Mouse (Mus musculus): ENCODE data around the gene Naxd.
"Not testable (repeated sequence)": the region's sequence is repeated elsewhere in the genome, so short reads cannot be mapped to it uniquely, and the experiment has no call there.

The Naxd gene

DNA sequence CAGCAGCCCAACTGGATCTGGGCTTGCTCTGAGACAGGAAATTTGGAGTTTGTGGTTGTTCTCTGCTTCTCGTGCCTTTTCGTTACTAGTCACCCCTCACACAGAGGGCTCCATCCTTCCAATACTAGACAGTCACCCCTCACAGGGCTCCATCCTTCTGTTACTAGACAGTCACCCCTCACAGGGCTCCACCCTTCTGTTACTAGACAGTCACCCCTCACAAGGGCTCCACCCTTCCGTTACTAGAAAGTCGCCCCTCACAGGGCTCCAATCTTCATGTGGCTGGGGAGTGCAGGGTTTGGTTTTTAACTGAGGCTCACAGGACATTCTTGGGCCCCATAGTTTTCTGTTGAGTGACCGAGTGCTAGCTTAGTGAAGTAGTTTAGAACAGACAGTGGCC is 15.9 kb downstream of the Naxd start:
- no peak for DNase-seq

DNA sequence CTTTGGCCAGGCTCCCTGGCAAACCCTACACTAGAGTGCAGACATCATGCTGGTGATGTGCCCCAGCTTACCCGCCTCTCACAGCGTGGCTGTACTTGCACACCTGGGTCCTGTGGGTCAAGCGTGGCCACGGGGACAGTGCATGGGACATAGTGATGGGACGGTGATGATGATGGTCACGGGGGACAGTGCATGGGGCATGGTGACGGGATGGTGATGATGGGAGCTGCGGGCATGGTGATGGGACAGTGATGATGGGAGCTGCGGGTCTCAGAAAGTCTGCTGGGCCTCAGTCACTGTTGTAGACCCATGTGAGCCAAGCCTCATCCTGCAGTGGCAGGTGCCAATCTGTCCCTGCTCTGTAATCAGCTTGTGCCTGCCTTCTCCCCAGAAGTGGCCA is 19.0 kb downstream of the Naxd start:
- DNase-seq: no peak

DNA sequence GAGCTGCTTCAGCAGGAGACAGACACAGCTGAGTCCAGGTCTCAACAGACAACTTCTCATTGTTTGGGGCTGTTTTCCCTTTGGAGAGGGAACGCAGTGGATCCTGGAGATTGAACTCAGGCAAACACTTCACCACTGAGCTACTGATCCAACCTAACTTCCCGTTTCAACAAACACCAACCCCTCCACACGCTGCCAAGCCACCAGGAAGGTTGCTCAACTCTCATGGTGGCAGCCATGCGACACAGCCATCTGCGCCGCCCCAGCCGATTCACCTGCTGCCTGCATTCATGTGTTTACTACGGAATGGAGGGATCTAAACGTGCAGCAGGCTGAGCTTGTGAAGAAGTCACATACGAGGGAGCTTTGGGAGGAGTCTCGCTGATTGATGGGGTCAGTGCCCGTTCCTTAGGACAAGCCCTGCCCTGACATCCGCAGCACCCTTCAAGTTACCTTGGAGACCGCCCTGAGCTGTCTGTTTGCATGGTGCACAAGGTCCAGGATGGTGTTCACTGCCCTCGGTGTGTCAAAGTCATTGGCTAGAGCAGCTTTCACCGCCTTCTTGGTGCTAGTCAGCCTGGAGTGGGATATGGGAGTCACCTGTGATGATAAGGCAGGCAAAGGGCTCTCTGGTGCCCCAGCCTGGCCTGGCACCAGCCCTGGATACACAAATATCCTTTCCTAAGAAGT is 20.2 kb downstream of the Naxd start:
- DNase-seq: no peak

DNA sequence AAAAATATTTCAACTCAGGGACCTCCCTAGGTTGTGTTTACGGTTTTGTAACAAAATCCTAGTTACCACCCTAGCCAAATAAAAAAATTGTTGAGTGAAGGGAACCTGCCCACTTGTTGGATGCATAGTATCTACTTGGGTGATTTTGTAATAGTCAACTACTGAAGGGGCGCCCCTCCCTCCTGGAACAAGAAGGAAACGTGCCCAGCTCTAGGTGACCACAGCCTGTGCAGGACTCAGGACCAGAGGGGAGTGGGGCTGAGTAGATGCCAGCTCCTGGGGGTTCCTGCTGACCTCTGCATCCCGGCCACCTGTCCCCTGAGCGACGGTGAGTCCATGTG is 20.7 kb downstream of the Naxd start:
- DNase-seq: no peak

DNA sequence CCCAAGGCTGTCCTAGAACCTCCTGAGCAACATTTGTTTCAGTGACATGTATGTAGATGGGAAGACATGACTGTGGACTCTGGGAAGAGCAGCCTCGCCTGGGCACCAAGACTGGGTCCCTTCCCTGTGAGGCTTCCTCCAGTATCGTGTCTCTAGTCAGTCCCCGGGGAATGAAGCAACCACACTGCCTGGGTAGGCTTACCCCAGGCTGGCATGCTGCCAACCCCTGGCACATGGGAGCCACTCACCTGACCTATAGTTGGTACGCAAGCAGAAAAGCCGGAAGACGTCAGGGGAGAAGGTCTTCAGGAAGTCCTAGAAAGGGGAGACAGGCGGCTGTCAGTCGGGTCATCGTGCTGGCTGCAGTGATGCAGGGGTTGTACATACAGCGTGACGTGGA is 21.4 kb downstream of the Naxd start:
- no peak for DNase-seq

DNA sequence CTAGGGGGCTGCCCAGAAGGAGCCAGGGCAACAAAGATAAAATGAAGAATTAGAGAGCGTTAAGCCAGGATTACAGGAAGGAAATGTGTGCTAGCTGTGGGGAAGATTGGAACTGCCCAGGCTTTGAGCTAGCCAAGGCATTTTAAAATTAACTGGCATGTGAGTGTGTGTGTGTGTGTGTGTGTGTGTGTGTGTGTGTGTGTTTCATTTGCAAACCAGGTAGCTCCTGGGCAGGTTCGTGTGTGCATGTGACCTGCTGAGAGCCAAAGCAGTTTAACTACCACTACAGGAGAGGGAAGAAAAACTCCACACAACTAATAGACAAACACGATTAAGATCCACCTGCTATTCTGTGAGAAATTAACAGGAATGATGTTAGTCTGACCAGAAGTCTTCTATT is 26.0 kb downstream of the Naxd start:
- no peak for DNase-seq

DNA sequence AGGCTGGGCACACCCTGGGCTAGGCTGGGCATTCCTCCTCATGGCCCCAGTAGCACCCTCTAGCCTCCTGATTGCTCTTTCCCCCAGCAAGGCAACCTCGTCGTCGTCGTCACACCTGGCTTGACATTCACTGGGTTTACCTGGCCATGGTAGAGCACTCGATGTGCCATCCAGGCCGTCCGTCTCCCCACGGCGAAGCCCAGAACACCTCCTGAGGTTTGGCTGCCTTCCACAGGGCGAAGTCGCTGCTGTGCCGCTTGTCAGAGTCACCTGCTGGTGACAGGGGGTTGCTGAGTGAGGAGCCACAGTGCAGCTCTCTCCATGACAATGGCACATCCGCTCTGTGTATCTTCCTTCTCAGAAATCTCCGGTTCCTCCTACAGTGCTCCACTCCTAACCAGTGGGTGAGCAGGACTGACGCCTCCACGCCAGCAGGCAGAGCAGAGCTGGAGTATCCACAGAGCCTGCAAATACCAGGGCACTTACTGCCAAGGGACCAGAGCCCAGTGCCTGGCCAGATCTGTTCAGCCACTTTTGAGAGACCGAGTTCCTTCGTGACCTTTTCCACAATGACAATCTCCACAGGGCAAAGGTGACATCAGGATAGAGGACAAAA is 33.0 kb downstream of the Naxd start:
- DNase-seq: no peak

DNA sequence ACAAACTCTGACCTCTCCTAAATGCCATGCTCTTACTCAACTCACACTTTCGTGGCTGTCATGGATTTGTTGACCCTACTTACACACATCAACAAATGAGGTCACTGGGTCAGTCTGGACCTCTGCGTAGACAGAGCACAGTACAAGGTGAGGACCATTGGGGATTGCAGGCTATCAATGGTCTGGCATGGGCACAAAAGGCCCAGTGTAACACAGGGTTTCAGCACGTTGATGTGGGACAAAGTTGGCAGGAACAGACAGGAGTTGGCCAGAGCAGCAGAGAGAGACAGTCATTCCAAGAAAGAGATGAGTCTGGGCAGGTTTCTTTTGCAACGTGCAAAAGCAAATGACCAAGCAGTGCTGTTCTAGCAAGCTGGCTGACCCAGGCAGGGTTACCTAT is 33.5 kb downstream of the Naxd start:
- DNase-seq: no peak

DNA sequence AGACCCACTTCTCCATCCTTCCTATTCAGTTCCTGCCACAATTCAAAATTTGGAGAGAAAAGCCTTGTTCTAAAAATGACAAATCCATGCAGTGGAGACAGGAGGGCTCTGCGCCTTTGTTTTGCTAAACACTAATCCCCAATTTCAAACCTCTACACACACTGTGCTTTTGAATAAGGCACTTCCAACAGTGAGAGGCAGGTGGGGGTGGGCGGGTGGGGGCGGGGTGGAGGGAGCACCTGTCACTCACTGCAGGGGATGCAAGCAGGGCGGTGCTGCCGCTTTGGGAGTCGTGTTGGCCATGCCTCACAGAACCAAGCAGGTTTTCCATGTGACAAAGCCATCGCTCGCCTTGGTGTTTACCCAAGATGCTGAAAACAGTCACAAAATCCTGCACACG is 37.2 kb downstream of the Naxd start:
- no peak for DNase-seq

DNA sequence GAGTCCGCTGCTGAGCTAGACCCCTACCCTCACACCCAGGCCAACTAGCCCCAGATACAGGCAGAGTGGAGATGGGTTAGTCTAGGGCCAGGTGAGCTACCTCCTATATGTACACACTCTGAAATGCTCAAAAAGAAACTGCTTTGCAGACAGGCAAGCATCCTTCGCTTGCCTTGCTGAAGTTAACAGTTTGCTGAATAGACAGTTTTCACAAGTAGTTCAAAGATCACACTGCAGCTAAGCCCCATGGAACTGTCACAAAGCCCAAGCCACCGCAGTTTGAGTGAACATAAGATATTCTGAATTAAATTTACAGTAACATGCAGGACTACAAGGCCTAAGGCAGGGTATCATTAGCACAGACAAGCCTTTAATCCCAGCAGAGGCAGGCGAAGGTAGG is 41.7 kb downstream of the Naxd start:
- DNase-seq: no peak

DNA sequence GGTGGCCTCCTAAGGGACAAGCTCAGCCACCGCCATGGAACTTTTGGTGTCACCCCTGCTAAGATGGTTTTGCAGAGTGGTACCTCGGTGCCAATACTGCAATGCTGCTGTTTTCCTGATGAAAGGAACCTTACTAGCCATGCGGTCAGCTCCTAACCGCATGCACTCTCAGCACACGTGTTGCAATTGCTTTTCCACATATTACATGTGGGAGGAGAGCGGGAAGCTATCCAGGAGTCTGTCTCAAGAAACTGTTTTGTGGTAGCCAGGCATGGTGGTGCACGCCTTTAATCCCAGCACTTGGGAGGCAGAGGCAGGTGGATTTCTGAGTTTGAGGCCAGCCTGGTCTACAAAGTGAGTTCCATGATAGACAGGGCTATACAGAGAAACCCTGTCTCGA is 42.9 kb downstream of the Naxd start:
- DNase-seq: no peak

DNA sequence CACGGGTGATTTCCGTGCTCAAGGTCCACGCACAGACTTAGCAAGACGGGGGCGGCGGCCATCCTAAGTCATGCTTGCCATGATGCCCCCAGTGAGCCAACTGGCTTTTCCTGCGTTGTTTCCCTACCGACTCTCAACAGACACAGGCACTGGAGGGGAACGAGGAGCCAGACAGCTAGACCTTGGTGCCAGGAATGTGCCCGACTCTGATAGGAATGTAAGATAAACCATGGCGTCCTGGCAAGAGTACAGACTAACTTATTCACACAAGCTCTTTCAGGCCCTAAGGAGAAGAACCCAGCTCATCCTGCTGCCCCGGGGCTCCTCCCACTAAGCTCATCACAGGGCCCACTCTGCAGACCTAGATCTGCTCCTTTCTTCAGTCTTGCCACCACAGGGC is 44.7 kb downstream of the Naxd start:
- DNase-seq: no peak

DNA sequence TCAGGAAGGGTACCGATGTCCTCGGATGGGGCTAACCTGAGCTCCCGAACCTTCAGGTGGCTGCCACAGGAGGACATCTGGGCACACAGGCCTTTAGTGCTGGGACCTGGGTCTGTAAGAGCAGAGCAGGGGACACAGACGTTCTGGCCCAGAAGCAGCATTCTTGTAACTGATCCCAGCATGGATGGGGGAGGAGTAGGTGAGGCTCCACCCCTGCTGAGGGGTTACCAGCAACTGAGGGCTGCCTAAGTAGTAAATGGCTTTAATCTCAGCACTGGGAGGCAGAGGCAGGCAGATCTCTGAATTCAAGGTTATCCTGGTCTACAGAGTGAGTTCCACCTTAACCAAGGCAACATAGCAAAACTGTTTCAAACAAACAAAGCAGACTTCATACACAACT is 45.6 kb downstream of the Naxd start:
- no peak for DNase-seq

DNA sequence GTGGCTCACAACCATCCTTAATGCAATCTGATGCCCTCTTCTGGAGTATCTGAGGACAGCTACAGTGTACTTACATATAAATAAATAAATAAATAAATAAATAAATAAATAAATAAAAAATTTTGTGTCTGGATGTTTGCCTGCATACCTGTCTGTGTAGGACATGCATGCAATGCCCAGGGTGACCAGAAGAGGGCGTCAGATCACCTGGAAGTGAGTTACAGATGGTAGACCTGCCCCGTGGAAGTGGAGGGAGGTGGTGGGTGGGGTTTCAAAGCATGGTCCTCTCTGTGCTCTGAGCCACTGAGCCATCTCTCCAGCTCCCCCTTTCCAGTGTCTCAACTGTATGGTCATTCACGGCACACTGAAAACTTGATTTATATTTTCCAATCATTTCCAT is 47.1 kb downstream of the Naxd start:
- peak; percentile 63 to 68 for DNase-seq

DNA sequence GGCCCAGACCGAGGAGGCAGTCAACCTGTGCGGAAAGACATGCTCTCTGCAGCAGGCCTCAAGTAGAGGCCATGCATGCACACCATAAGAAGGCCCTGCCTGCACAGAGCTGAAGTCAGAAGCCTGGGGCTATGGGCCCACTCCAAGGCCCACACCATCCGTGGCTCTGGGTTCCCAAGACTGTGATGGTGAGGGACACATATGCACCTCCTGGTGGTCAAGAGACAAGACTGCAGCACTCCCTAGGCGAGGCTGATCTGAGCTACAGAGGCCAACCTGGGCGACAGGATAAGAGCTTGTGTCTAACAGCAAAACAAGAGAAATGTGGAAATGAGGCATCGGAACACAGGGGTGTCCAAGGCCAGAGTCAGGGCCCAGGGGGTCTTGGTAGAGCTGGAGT is 49.8 kb downstream of the Naxd start:
- DNase-seq: no peak

DNA sequence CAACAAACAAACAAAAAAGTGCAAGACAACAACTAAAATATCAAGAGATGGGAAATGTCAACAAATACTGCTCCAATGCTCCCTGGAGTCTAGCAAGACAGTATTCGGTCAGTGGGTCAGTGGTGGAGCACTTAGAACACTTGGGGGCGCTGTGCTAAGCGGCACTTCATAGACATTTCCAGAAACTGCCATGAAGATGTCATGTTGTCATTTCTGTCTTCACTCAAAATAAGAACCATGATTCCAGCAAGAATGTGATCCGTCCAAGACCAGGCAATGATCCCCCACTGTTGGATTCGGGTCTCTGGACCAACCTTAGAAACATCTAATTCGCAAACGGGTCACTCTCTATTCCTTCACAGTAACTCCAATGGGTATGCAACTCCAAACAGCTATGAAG is 52.4 kb downstream of the Naxd start:
- DNase-seq: peak; percentile 42 to 55

DNA sequence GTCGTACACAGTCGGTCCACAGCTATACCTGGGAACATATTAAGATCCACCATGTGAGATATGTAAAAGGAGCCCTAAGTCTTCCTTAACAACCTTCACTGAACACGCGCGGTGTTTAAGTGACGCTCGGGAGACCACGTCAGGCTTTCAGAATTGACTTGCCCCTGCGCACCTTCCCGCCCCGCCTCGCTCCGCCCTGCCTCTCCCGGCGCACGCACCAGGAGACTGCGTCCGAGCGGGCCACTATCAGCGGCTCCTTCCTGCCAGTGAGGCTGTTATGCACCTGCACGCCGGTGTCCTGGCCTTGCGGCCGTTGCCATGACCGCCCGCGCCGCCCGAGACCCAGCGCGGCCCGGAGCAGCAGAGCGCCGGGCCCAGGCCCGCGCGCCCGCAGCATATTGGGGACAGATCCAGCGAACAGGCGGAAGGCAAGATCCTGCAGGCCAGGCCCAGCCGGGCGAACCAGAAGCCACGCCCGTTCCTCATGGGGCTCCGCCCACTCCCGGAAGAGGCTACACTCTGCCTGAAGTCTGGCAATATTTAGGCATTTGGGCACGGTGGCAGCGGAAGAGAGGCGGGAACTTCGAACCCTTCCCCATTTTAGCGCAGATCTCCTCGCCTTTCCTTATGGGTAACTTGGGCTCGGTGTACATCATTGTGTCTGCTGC is 53.1 kb downstream of the Naxd start, which contains the start of gene Cars2:
Cars2 (minus strand) TSS at position 503 of the 668 bp plus-strand sequence.
- DNase-seq: peak; percentile 90 to 91

DNA sequence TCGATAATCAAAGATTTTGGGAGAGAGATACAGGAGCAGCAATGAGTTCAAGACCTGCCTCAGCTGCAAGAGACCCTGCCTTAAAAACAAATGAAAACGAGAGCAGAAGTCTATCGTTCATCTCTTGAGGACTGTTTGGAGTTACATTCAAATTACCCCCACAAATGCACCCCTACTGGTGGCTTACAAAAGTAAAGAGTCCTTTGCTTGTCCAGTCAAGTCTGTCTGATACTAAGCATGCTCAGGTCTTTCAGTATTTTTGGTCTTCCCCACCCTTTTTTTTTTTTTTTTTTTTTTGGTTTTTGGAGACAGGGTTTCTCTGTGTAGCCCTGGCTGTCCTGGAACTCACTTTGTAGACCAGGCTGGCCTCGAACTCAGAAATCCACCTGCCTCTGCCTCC is 54.2 kb downstream of the Naxd start:
- not testable (repeated sequence) for DNase-seq

DNA sequence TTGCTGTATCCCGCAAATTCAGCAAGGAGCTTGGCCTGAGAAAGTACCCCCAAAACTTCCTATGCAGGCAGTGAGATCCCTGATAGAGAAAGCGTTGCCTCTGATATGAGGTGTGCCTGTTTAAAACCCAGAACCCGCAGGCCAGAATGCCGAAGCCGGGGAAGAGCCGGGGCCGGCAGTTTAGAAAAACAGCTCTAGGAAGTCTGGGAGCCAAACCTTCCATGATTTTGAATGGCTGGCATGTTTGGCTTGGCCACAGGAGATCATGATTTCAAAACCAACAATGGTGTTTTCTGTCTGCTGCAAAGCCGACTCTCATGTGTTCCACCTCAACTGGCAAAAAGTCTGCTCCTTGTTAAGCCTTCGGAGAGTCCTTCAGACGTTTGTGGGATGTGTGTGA is 55.1 kb downstream of the Naxd start:
- DNase-seq: no peak

DNA sequence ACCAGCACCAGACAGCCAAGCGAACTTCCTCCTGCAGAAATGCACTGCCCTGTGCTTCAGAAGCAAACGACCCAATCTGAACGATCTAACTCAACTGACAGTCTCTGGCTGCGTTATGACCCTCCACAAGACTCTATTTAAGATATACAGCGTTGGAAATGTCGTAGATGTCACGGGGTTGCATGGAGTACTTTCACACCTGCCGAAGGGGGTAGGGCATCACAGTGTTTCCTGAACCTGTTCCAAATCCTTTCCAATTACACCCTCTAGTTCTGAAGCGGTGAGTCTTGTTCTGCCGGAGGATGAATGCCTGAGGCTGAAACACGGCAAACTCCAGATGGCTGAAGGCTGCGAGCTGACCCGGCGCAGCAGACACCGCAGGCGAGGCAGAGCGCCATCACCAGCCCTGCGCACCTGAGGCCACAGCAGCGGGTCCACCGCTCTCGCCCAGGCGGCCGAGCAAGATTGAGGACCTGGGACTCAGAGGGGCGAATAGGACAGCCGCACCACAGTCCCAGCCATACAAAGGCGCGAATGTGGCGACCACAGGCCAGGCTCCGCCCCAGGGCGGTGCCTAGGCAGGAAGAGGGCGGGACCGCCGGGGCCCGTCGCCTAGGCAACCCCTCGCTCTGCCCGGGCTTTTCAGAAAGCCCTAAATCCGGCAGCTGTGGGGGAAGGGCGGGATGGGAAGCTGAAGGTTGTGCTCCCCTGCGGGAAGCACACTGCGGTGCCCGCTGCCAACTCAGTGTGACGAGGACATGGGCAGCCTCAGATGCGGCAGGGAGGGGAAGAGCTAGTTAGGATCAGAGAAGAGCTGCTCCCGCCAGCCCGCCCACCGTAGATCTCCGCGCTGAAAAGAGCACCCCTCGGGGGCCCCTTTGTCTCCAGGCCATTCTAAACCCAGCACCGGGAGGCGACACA is 57.8 kb downstream of the Naxd start, which contains the start of gene Ing1:
Ing1 (plus strand) TSS at position 773 of the 921 bp plus-strand sequence.
- DNase-seq: peak; percentile 91 to 95

DNA sequence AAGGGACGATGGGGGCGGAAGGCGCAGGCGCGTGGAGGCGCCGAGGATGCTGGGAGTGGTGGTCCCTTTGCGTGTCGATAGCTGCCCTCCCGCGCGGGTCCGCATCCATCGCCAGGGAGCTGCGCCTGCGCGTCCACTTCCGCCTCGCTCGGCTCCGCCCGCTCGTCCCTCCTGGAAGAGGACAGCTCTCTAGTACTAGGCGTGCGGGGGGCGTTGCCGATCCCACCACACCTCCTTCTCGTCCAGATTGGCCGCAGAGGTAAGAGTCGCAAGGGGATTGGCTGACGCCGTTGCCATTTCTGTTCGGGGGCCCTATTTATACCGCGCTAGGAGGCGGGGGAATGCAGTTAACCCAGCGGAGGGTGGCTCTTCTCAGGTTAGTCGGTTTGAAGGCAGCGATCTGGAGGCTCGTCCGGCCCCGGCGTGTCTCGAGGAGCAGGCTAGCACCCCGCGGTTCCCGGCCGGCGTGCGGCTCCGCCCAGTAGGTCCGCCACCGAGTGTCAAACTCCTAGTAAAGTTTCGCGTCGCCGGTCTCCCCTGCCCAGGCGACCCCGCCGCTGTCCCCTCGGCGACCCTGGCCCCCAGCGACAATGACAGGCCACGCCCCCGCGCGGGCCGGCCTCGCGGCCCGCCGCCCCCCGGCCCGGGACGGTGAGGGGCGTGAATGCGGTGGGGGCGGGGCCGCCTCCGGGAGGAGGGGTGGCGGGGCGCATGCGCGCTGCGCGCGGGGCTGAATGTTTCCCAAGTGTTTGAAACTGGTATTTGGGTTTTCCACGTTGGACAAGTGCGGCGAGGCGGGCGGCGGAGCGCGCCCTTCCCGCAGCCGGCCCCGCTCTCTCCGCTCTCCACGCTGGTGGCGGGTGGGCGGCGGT is 58.6 kb downstream of the Naxd start:
- DNase-seq: peak; percentile 98 to 100
